25 mouse cellular contexts compared by ENCODE assay signal in genomic region chr1:92519046-92519445, GRCm38 (mm10). TPM values are rescaled to one million over a fixed set of nuclear protein-coding genes. Genes with fewer than 3 reads are reported as not detected.
DNase-seq lines count a peak whose midpoint lies in the region; ATAC-seq lines count a peak whose summit lies in the region.
"Had no signal": no experiment of that assay in that cellular context is flagged by ENCODE, and none has a peak within 500 bp of the region (broad histone marks: within the 10 kb centered on the region; RNA-seq: fewer than 3 reads in every experiment).

No protein-coding gene starts in this region.

- DNase-seq in frontal cortex, postnatal 10 days (ENCODE audit: low spot score in 2 of 2): no peak
- peak; percentile 44 to 80 for DNase-seq in frontal cortex, postnatal 36 days (ENCODE audit: low spot score in 2 of 2)
- peak; percentile 32 to 65 for DNase-seq in left cerebral cortex, adult 9 months (ENCODE audit: low spot score in 2 of 2)
- peak; percentile 17 for DNase-seq in right cerebral cortex, postnatal 14 days
- no peak for DNase-seq in gastrocnemius, postnatal 25 days
- DNase-seq in urinary bladder, adult 18-20 months (ENCODE audit: low spot score in 2 of 2): no peak
- DNase-seq in kidney, adult 8-10 months: no peak
- DNase-seq: adrenal gland, adult 8-10 months; cerebellum, adult 2 months; cerebellum, postnatal 36 days; gastrocnemius, postnatal 14 days; heart, postnatal 36 days; kidney, adult 18-20 months; kidney, postnatal 10 days; lung, postnatal 4 days; midbrain, embryonic 14.5 days; thymus, adult 18-20 months; thymus, postnatal 36 days had no signal

- peak; percentile 89 for ATAC-seq in frontal cortex, adult (ENCODE audit: low TSS enrichment)
- ATAC-seq: activated CD4-positive, CD25-positive, alpha-beta regulatory T cell, adult 4 months; forebrain, embryonic 13.5 days had no signal

RNA-seq across cellular contexts. Expression of gene Olfr1414, which starts 0.6 kb away (rescaled TPM):
- not detected for total RNA-seq in gastrocnemius, postnatal 25 days (2021)
- total RNA-seq: gastrocnemius, postnatal 14 days; heart, adult 8-10 months; heart, postnatal 36 days; layer of hippocampus, adult 18-20 months; liver, adult 2 months; megakaryocyte-erythroid progenitor cell, adult 5-6 weeks had no signal

RNA-seq across cellular contexts. Expression of gene Olfr1415, which starts 23.1 kb away (rescaled TPM):
- not detected for total RNA-seq in gastrocnemius, postnatal 25 days (2021)
- total RNA-seq: gastrocnemius, postnatal 14 days; heart, adult 8-10 months; heart, postnatal 36 days; layer of hippocampus, adult 18-20 months; liver, adult 2 months; megakaryocyte-erythroid progenitor cell, adult 5-6 weeks had no signal

RNA-seq across cellular contexts. Expression of gene Olfr1416, which starts 34.1 kb away (rescaled TPM):
- not detected for total RNA-seq in gastrocnemius, postnatal 25 days (2021)
- total RNA-seq: adrenal gland, adult 8-10 months; gastrocnemius, postnatal 14 days; heart, adult 8-10 months; heart, postnatal 36 days; layer of hippocampus, adult 18-20 months; liver, adult 2 months; megakaryocyte-erythroid progenitor cell, adult 5-6 weeks had no signal

RNA-seq across cellular contexts. Expression of gene Ndufa10, which starts 45.4 kb away (rescaled TPM):
- 100 to 1,000 TPM; 458 to 459 TPM for total RNA-seq in gastrocnemius, postnatal 25 days (2021)

RNA-seq across cellular contexts. Expression of gene Olfr1413, which starts 52.1 kb away (rescaled TPM):
- total RNA-seq in gastrocnemius, postnatal 25 days (2021): not detected
- total RNA-seq: adrenal gland, adult 8-10 months; gastrocnemius, postnatal 14 days; heart, adult 8-10 months; heart, postnatal 36 days; layer of hippocampus, adult 18-20 months; liver, adult 2 months; megakaryocyte-erythroid progenitor cell, adult 5-6 weeks had no signal

Comparison
In these comparisons a context has a peak if more than half of its experiments do, and no peak if none do; other contexts are left out.
1. DNase-seq: peak in frontal cortex, postnatal 36 days (2 of 2), left cerebral cortex, adult 9 months (2 of 2) and right cerebral cortex, postnatal 14 days (single experiment); none in frontal cortex, postnatal 10 days (0 of 2), gastrocnemius, postnatal 25 days (single experiment), urinary bladder, adult 18-20 months (0 of 2) and kidney, adult 8-10 months (0 of 2).